Mouse (Mus musculus) heart, adult 2 months (tissue): ENCODE results near the gene Gphn.

Experiments used
- CTCF ChIP-seq: fragments of 200-600 bp; IDR thresholded peaks from 2 replicates; pipeline ENCODE4 v1.8.1; 2022; ENCODE audit warnings: antibody characterized with exemption, mild to moderate bottlenecking, moderate library complexity
- EP300 ChIP-seq: fragments of 200-500 bp; IDR thresholded peaks from 2 replicates; pipeline ENCODE4 v1.6.1; 2011; ENCODE audit warnings: low read depth, low read length, control low read depth; ENCODE audit not compliant: insufficient read depth
- POLR2A ChIP-seq: fragments of 200-500 bp; IDR thresholded peaks from 2 replicates; pipeline ENCODE4 v1.6.1; 2011; ENCODE audit warnings: mild to moderate bottlenecking, low read depth, low read length, control low read depth; ENCODE audit not compliant: insufficient read depth

DNA sequence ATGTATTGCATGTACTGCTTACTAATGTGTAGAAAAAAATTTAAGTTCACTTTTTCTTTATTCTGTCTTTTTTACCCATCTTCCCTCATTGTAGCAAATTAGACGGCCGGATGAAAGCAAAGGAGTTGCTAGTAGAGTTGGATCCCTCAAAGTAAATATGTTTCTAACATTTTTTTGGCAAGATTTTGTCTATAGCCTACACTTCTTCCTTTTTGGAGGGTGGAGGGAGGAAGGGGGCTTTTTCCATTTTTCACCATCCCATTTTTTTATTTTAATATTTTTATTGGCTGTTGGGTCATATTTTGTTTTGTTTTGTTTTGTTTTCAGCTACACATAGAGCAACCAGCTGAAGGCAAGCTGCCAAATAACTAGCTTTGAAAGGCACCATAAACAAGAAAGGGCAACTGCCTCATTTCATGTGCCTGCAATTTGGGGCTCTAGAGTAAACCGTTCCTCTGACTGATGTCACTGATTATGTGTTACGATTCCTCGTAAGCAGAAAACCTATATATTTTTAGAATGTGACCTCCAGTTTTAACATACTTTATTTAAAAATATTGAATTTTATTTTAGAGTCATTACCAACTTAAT is 296.7 kb downstream of the Gphn start:
- no peak for TF ChIP-seq POLR2A
- TF ChIP-seq CTCF: no peak
- no peak for TF ChIP-seq EP300
